Mouse (Mus musculus): ENCODE data around the gene Pagr1b.

DNA sequence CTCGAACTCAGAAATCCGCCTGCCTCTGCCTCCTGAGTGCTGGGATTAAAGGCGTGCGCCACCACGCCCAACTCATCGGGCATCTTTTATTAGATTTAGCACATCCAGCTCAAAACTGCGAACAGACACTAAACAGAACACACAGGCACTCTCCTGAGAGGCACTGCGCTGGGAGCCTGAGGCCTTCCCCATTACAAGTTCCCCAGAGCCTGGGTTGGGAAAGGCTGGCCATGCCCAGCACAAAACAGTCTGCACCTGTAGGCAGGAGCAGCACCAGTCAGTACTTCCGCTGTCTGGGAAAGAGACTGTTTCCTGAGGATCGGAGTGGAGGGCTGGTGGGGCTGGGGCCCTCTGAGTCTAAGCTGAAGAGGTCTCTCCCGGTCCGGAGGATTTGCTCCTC, 1.3 kb downstream of the Pagr1b start:
- TF ChIP-seq CTCF (IDR thresholded peaks at IDR 0.05; ENCODE audit: insufficient read depth, low read length) (no peak), POLR2A (IDR thresholded peaks at IDR 0.05; ENCODE audit: borderline replicate concordance, extremely low read depth, low read depth, low read length) (no peak)
